Mouse (Mus musculus): ENCODE results near the gene Dcp1a.

The Dcp1a gene

GRCm38 (mm10) chr14:30479361-30479948 is at the start of gene Dcp1a:
Gene Dcp1a, plus strand, starts transcription at chr14:30479535.
- DNase-seq (ENCODE audit: low read depth) = peak; percentile 96

GRCm38 (mm10) chr14:30429606-30430005 is 49.7 kb upstream of the Dcp1a start:
- no peak for DNase-seq (ENCODE audit: low read depth)

- no peak for DNase-seq (ENCODE audit: low read depth)
Measured at GRCm38 (mm10) chr14:30430026-30430425, 49.3 kb upstream of the Dcp1a start.

GRCm38 (mm10) chr14:30430446-30430845 is 48.9 kb upstream of the Dcp1a start:
- no peak for DNase-seq (ENCODE audit: low read depth)

- no peak for DNase-seq (ENCODE audit: low read depth)
Measured at GRCm38 (mm10) chr14:30435316-30435715, 44.0 kb upstream of the Dcp1a start.

GRCm38 (mm10) chr14:30439915-30440314 is 39.4 kb upstream of the Dcp1a start:
- no peak for DNase-seq (ENCODE audit: low read depth)

- DNase-seq (ENCODE audit: low read depth) = peak; percentile 16
Measured at GRCm38 (mm10) chr14:30455801-30456595, 23.3 kb upstream of the Dcp1a start.

GRCm38 (mm10) chr14:30457436-30457835 is 21.9 kb upstream of the Dcp1a start:
- no peak for DNase-seq (ENCODE audit: low read depth)

GRCm38 (mm10) chr14:30457897-30458296 is 21.4 kb upstream of the Dcp1a start:
- DNase-seq (ENCODE audit: low read depth) = peak; percentile 3

GRCm38 (mm10) chr14:30458820-30459219 is 20.5 kb upstream of the Dcp1a start:
- DNase-seq (ENCODE audit: low read depth) = no peak

GRCm38 (mm10) chr14:30459891-30460523 is 19.3 kb upstream of the Dcp1a start:
- peak; percentile 70 for DNase-seq (ENCODE audit: low read depth)

GRCm38 (mm10) chr14:30463312-30463711 is 16.0 kb upstream of the Dcp1a start:
- no peak for DNase-seq (ENCODE audit: low read depth)

GRCm38 (mm10) chr14:30473605-30474004 is 5.7 kb upstream of the Dcp1a start:
- no peak for DNase-seq (ENCODE audit: low read depth)

GRCm38 (mm10) chr14:30474416-30474815 is 4.9 kb upstream of the Dcp1a start:
- DNase-seq (ENCODE audit: low read depth) = no peak

GRCm38 (mm10) chr14:30491342-30491741 is 12.0 kb downstream of the Dcp1a start, which contains the start of gene Cacna1d:
Gene Cacna1d, minus strand, starts transcription at chr14:30491455.
- DNase-seq (ENCODE audit: low read depth) = no peak

- DNase-seq (ENCODE audit: low read depth) = no peak
Measured at GRCm38 (mm10) chr14:30493276-30493675, 13.9 kb downstream of the Dcp1a start.

GRCm38 (mm10) chr14:30494998-30495397 is 15.7 kb downstream of the Dcp1a start:
- DNase-seq (ENCODE audit: low read depth) = no peak

- DNase-seq (ENCODE audit: low read depth) = no peak
Measured at GRCm38 (mm10) chr14:30498202-30498601, 18.9 kb downstream of the Dcp1a start.

GRCm38 (mm10) chr14:30504990-30505389 is 25.7 kb downstream of the Dcp1a start:
- no peak for DNase-seq (ENCODE audit: low read depth)

- no peak for DNase-seq (ENCODE audit: low read depth)
Measured at GRCm38 (mm10) chr14:30510214-30510763, 31.0 kb downstream of the Dcp1a start.

- no peak for DNase-seq (ENCODE audit: low read depth)
Measured at GRCm38 (mm10) chr14:30512896-30513295, 33.6 kb downstream of the Dcp1a start.

- DNase-seq (ENCODE audit: low read depth) = peak; percentile 63
Measured at GRCm38 (mm10) chr14:30515931-30516723, 36.8 kb downstream of the Dcp1a start.
